In the genomic region with DNA sequence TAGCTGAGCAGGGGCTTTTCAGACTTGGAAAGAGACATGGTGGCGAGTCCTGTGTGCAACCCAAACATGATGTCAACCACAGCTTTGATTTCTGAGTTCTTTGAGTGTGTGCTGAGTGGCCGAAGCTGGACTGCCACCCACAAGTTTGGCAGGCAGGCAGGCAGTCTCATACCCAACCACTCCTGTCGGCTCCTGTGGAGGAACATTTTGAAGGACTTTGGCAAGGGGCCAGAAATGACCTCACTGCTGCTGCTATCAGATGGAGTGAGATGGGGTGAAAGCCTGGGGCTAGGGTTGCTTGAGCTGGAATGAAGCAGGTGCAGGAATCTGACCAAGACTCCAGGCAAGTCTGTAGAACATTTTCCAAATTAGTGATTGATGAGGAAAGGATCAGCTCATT, we compare ENCODE assay signal across 8 mouse cellular contexts.
DNase-seq lines count a peak whose midpoint lies in the region; ATAC-seq lines count a peak whose summit lies in the region.

No protein-coding gene starts in this region.

- H3K4me3 ChIP-seq in heart, embryonic 11.5 days (ENCODE audit: low read depth, low read length) = no peak overlapping the region
- no peak overlapping the region for H3K4me3 ChIP-seq in lung, embryonic 15.5 days
- no peak overlapping the region for H3K4me3 ChIP-seq in hindbrain, embryonic 11.5 days (ENCODE audit: low read depth, low read length)

- no peaks in the 10 kb centered on the region for H3K36me3 ChIP-seq in heart, embryonic 11.5 days (ENCODE audit: control insufficient read depth, insufficient read depth, low read length)
- H3K36me3 ChIP-seq in lung, embryonic 15.5 days = no peaks in the 10 kb centered on the region
- H3K36me3 ChIP-seq in hindbrain, embryonic 11.5 days (ENCODE audit: control insufficient read depth, insufficient read depth, low read length) = no peaks in the 10 kb centered on the region

- H3K9ac ChIP-seq in heart, embryonic 11.5 days (ENCODE audit: low read depth, low read length) = no peak overlapping the region
- H3K9ac ChIP-seq in lung, embryonic 15.5 days = no peak overlapping the region
- no peak overlapping the region for H3K9ac ChIP-seq in hindbrain, embryonic 11.5 days (ENCODE audit: low read depth, low read length)

- H3K4me2 ChIP-seq in heart, embryonic 11.5 days = no peak overlapping the region
- H3K4me2 ChIP-seq in lung, embryonic 15.5 days = no peak overlapping the region
- no peak overlapping the region for H3K4me2 ChIP-seq in hindbrain, embryonic 11.5 days (replicated peaks; ENCODE audit: low read depth, low read length)

- H3K27me3 ChIP-seq in heart, embryonic 11.5 days (ENCODE audit: control insufficient read depth, insufficient read depth, low read length) = peaks cover 10% of the 10 kb centered on the region
- H3K27me3 ChIP-seq in lung, embryonic 15.5 days = no peaks in the 10 kb centered on the region
- no peaks in the 10 kb centered on the region for H3K27me3 ChIP-seq in hindbrain, embryonic 11.5 days (ENCODE audit: control insufficient read depth, insufficient read depth, low read length)

- peak; percentile 57; the same call in 1 of the 2 replicates for ATAC-seq in heart, embryonic 11.5 days (replicated peaks; ENCODE audit: insufficient number of reproducible peaks, low FRiP score, low TSS enrichment)
- ATAC-seq in lung, embryonic 15.5 days (ENCODE audit: borderline replicate concordance, extremely low read depth, low FRiP score, low TSS enrichment) = peak; percentile 86
- ATAC-seq in inflammation-experienced regulatory T-cells, adult 6 months = no peak
- no peak for ATAC-seq in hindbrain, embryonic 11.5 days (ENCODE audit: low FRiP score)

- 0 out of 2 replicates have a peak, but pooled peaks cover 3% of the 10 kb centered on the region for H3K9me3 ChIP-seq in heart, embryonic 11.5 days (replicated peaks; ENCODE audit: control insufficient read depth, low read length)
- no peaks in the 10 kb centered on the region for H3K9me3 ChIP-seq in lung, embryonic 15.5 days
- H3K9me3 ChIP-seq in hindbrain, embryonic 11.5 days (ENCODE audit: control insufficient read depth, low read length) = no peaks in the 10 kb centered on the region

- peak; percentile 8 to 17 for DNase-seq in cerebellum, adult 18-20 months
- DNase-seq in cerebellum, adult 11 months = no peak
- peak; percentile 89 for DNase-seq in adrenal gland, adult 2 months
- DNase-seq in spleen, postnatal 10 days (ENCODE audit: low spot score in 2 of 2) = no peak
- DNase-seq in hindbrain, embryonic 11.5 days (ENCODE audit: low spot score) = no peak

- H3K27ac ChIP-seq in heart, embryonic 11.5 days (ENCODE audit: low read depth, low read length) = no peak overlapping the region
- peak overlapping the region; percentile 54 for H3K27ac ChIP-seq in lung, embryonic 15.5 days
- no peak overlapping the region for H3K27ac ChIP-seq in hindbrain, embryonic 11.5 days (ENCODE audit: low read depth, low read length)

- peaks cover 10% of the 10 kb centered on the region; the same call in 1 of the 2 replicates for H3K4me1 ChIP-seq in heart, embryonic 11.5 days (ENCODE audit: control insufficient read depth, insufficient read depth, low read length)
- peaks cover 22% of the 10 kb centered on the region for H3K4me1 ChIP-seq in lung, embryonic 15.5 days
- H3K4me1 ChIP-seq in hindbrain, embryonic 11.5 days (replicated peaks; ENCODE audit: control insufficient read depth, insufficient read depth, low read length) = no peaks in the 10 kb centered on the region

- WGBS in heart, embryonic 11.5 days (ENCODE audit: insufficient replicate concordance) = 28% methylated on average over 3 of the region's 3 CpGs
- 13% methylated on average over 3 of the region's 3 CpGs for WGBS in lung, embryonic 15.5 days
- 70% methylated on average over 3 of the region's 3 CpGs for WGBS in hindbrain, embryonic 11.5 days

Comparison
In these comparisons a context has a peak if more than half of its experiments do, and no peak if none do; other contexts are left out.
1. DNase-seq: peak in cerebellum, adult 18-20 months (2 of 2) and adrenal gland, adult 2 months (single experiment); none in cerebellum, adult 11 months (single experiment), spleen, postnatal 10 days (0 of 2) and hindbrain, embryonic 11.5 days (single experiment).
2. ATAC-seq: peak in heart, embryonic 11.5 days (single experiment) and lung, embryonic 15.5 days (single experiment); none in inflammation-experienced regulatory T-cells, adult 6 months (single experiment) and hindbrain, embryonic 11.5 days (single experiment).